Mouse (Mus musculus) heart, adult 2 months (tissue): ENCODE results near the gene Ccdc36. TPM values are rescaled to one million over a fixed set of nuclear protein-coding genes. Genes with fewer than 3 reads are reported as not detected.

Experiments
- DNase-seq, 2 experiments: peaks; one replicate each; pipeline ENCODE4 v3.0.0; 2021
- H3K27ac ChIP-seq: fragments of 200-600 bp; 2 replicates; pipeline ENCODE4 v1.8.1; 2022
- H3K27me3 ChIP-seq: fragments of 200-500 bp; 2 replicates; pipeline ENCODE4 v1.6.1; 2012; ENCODE audit warnings: mild to moderate bottlenecking, low read length, inconsistent platforms, mixed read lengths; ENCODE audit not compliant: control insufficient read depth, insufficient read depth
- H3K36me3 ChIP-seq: fragments of 200-500 bp; 2 replicates; pipeline ENCODE4 v1.6.1; 2012; ENCODE audit warnings: low read length, inconsistent platforms; ENCODE audit not compliant: control insufficient read depth, insufficient read depth
- H3K4me1 ChIP-seq: fragments of 200-500 bp; 2 replicates; pipeline ENCODE4 v1.6.1; 2011; ENCODE audit warnings: low read length; ENCODE audit not compliant: control insufficient read depth, insufficient read depth
- H3K4me3 ChIP-seq: fragments of 200-600 bp; 2 replicates; pipeline ENCODE4 v1.8.1; 2022
- H3K79me2 ChIP-seq: fragments of 200-500 bp; replicated peaks from 2 replicates; pipeline ENCODE4 v1.6.1; 2012; ENCODE audit warnings: mild to moderate bottlenecking, inconsistent platforms, low read length, moderate library complexity, mixed read lengths; ENCODE audit not compliant: control insufficient read depth, insufficient read depth
- H3K9ac ChIP-seq: fragments of 200-500 bp; 2 replicates; pipeline ENCODE4 v1.6.1; 2012; ENCODE audit warnings: low read depth, mild to moderate bottlenecking, control low read depth, inconsistent platforms, low read length, mixed read lengths
- CTCF ChIP-seq: fragments of 200-600 bp; IDR thresholded peaks from 2 replicates; pipeline ENCODE4 v1.8.1; 2022; ENCODE audit warnings: antibody characterized with exemption, mild to moderate bottlenecking, moderate library complexity
- EP300 ChIP-seq: fragments of 200-500 bp; IDR thresholded peaks from 2 replicates; pipeline ENCODE4 v1.6.1; 2011; ENCODE audit warnings: low read depth, low read length, control low read depth; ENCODE audit not compliant: insufficient read depth
- POLR2A ChIP-seq: fragments of 200-500 bp; IDR thresholded peaks from 2 replicates; pipeline ENCODE4 v1.6.1; 2011; ENCODE audit warnings: mild to moderate bottlenecking, low read depth, low read length, control low read depth; ENCODE audit not compliant: insufficient read depth
- WGBS: fragments of 180-500 bp; shearing (Covaris S2); methylation state at CpG from one replicate; pipeline ENCODE4 v1.1.7; 2018; 5-methylcytosine and 5-hydroxymethylcytosine counted together
- intact Hi-C: fragments of 180-260 bp; cut with DNase I; formaldehyde crosslinking; loops from one replicate; pipeline ENCODE4 v1.15.1; 2025
- polyA plus RNA-seq: library from polyadenylated mRNA; depleted of rRNA; stranded (reverse); fragments of >200 nt; gene quantifications from 2 replicates; pipeline ENCODE4 v1.2.3, GENCODE M21; 2012
- total RNA-seq, 2 experiments: library from RNA; stranded (reverse); gene quantifications; 2 replicates each; pipeline ENCODE4 v1.2.3; 2021

Ccdc36 gene
- total and polyA plus RNA-seq, 3 experiments = not detected

GRCm38 (mm10) chr9:108395427-108395826, 32.9 kb downstream of the Ccdc36 start:
- H3K79me2 ChIP-seq = no peaks in the 10 kb centered on the region
- no peak overlapping the region for H3K27ac ChIP-seq
- no peak for DNase-seq
- no peaks in the 10 kb centered on the region for H3K4me1 ChIP-seq
- H3K9ac ChIP-seq = no peak overlapping the region
- intact Hi-C loops = no loop called here
- 89% methylated on average over 1 of the region's 1 CpGs for WGBS
- H3K36me3 ChIP-seq = no peaks in the 10 kb centered on the region
- no peak overlapping the region for H3K4me3 ChIP-seq
- TF ChIP-seq EP300 (no peak), CTCF (no peak), POLR2A (no peak)
- H3K27me3 ChIP-seq = no peaks in the 10 kb centered on the region

- no peaks in the 10 kb centered on the region for H3K79me2 ChIP-seq
- no peaks in the 10 kb centered on the region for H3K4me1 ChIP-seq
- H3K36me3 ChIP-seq = no peaks in the 10 kb centered on the region
- no peak overlapping the region for H3K27ac ChIP-seq
- H3K4me3 ChIP-seq = no peak overlapping the region
- WGBS = 96% methylated on average over 6 of the region's 6 CpGs
- intact Hi-C loops = no loop called here
- H3K9ac ChIP-seq = no peak overlapping the region
- no peak for TF ChIP-seq EP300
- TF ChIP-seq POLR2A = no peak
- no peak for TF ChIP-seq CTCF
- H3K27me3 ChIP-seq = no peaks in the 10 kb centered on the region
- DNase-seq = no peak
Measured at GRCm38 (mm10) chr9:108394191-108394590, 34.1 kb downstream of the Ccdc36 start.

DNA sequence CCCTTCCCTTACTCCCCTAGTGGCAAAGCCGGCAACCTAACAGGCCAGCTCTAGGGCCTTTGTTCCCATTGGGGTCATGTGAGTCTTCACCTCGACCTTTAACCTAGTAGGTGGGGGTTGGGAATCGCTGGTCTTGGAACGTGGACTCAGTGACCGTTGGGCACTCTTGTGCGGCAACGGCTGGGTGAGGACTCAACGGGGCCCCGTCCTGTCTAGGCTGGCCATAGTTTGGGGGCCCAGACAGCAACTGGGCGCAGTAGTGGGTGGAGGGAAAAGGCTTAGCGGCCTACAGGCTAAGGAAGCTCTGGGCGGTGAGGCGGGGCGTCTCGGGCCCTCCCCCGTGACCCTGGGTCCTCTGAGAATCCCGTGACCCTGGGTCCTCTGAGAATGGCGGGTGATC, 35.6 kb downstream of the Ccdc36 start, which contains the start of gene 1700102P08Rik:
1700102P08Rik (plus strand) TSS at position 130 of the 400 bp plus-strand sequence.
- WGBS = 78% methylated on average over 18 of the region's 18 CpGs
- intact Hi-C loops = no loop called here
- Histone ChIP-seq H3K79me2 (no peaks in the 10 kb centered on the region), H3K4me1 (no peaks in the 10 kb centered on the region), H3K9ac (no peak within 1 kb of the TSS), H3K27ac (no peak within 1 kb of the TSS), H3K36me3 (no peaks in the 10 kb centered on the region), H3K4me3 (no peak within 1 kb of the TSS), H3K27me3 (no peaks in the 10 kb centered on the region)
- DNase-seq = no peak
- no peak for TF ChIP-seq POLR2A
- no peak for TF ChIP-seq CTCF
- TF ChIP-seq EP300 = no peak

DNA sequence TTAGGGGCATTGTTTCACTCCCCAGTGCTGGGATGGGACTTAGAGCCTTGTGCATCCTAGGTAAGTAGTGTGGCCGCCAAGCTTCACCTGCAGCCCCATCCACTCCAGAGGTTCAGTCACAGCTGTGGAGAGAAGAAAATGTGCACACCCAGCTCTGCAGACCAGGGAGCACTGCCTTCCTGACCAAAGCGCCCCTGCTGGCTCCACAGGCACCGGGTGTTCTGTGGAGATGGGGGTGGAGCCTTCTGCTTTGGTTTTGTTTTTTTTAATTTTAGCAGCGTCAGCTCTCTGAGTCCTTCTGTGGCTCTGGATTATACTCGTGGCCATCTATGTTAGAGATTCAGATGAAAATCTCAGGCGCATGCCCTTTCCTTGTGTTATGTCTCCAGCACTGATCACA, 39.1 kb downstream of the Ccdc36 start:
- no peaks in the 10 kb centered on the region for H3K4me1 ChIP-seq
- H3K36me3 ChIP-seq = no peaks in the 10 kb centered on the region
- TF ChIP-seq POLR2A (no peak), CTCF (no peak), EP300 (no peak)
- no peak overlapping the region for H3K4me3 ChIP-seq
- 62% methylated on average over 6 of the region's 6 CpGs for WGBS
- H3K27me3 ChIP-seq = no peaks in the 10 kb centered on the region
- H3K79me2 ChIP-seq = no peaks in the 10 kb centered on the region
- intact Hi-C loops = no loop called here
- H3K9ac ChIP-seq = no peak overlapping the region
- DNase-seq = no peak
- no peak overlapping the region for H3K27ac ChIP-seq

DNA sequence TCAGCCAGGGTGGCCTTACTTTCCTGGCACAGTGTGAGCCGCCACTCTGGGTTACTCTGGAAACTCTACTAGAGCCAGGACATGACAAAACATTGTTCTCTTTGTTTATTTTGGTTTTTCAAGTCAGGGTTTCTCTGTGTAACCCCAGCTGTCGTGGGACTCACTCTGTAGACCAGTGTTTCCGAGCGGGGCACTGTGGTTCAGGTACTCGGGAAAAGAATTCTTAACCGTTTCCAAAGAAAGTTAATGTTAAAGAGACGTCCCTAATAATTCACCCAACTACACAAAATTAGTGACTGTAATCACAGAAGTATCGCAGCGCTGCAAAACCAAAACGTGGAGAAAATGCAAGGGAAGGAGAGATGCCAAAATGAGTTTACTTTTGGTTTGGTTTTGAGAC, 39.7 kb downstream of the Ccdc36 start:
- Histone ChIP-seq H3K36me3 (no peaks in the 10 kb centered on the region), H3K27ac (no peak overlapping the region), H3K27me3 (no peaks in the 10 kb centered on the region), H3K9ac (no peak overlapping the region), H3K4me3 (no peak overlapping the region), H3K79me2 (no peaks in the 10 kb centered on the region), H3K4me1 (no peaks in the 10 kb centered on the region)
- intact Hi-C loops = no loop called here
- TF ChIP-seq CTCF = no peak
- no peak for TF ChIP-seq POLR2A
- TF ChIP-seq EP300 = no peak
- no peak for DNase-seq
- WGBS = 90% methylated on average over 10 of the region's 10 CpGs

DNA sequence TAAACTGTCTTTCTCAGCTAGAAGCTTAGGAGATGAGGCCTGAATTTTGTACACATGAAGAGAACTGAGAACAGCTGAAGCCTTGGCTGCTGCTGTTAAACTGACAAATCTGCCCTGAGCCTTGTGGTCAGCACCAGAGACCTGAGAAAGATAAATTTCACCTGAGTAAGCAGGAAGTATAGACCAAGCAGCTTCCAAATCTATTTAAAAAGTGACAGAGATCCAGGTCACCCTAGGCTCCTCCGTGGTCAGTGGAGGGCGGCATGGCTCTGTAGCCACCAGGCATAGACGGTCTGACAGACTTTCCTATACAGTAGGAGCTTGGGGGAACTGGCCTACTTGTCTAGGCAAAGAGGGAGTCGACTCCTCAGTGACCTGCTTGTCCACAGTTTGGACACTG, 41.5 kb downstream of the Ccdc36 start:
- no peak for DNase-seq
- 79% methylated on average over 4 of the region's 4 CpGs for WGBS
- no peak overlapping the region for H3K4me3 ChIP-seq
- H3K9ac ChIP-seq = no peak overlapping the region
- no peak overlapping the region for H3K27ac ChIP-seq
- H3K27me3 ChIP-seq = no peaks in the 10 kb centered on the region
- peaks cover 2% of the 10 kb centered on the region; the same call in 1 of the 2 replicates for H3K36me3 ChIP-seq
- no peak for TF ChIP-seq CTCF
- TF ChIP-seq POLR2A = no peak
- no peak for TF ChIP-seq EP300
- H3K79me2 ChIP-seq = no peaks in the 10 kb centered on the region
- intact Hi-C loops = no loop called here
- H3K4me1 ChIP-seq = no peaks in the 10 kb centered on the region

DNA sequence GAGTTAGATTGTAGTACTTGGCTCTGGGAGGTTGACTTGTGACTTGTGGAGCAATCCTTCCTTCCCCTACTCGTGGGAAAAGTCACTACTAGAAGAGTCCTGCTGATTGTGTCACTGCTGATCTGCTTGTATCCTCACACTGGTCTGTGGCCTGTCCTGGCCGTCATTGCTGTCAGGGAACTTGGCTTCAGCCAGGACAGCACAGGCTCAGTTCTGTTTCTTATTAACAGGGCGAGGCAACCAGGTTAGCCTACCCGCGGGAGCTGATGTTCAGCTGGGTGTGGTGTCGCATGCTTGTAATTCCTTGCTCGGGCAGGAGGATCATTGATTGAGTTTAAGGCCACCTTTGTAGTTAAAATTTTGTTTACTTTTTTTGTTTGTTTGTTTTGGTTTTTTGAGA, 43.3 kb downstream of the Ccdc36 start:
- DNase-seq = no peak
- Histone ChIP-seq H3K4me1 (no peaks in the 10 kb centered on the region), H3K27me3 (no peaks in the 10 kb centered on the region), H3K27ac (no peak overlapping the region), H3K4me3 (no peak overlapping the region), H3K79me2 (no peaks in the 10 kb centered on the region), H3K9ac (no peak overlapping the region), H3K36me3 (peaks cover 2% of the 10 kb centered on the region; the same call in 1 of the 2 replicates)
- intact Hi-C loops = no loop called here
- WGBS = 86% methylated on average over 7 of the region's 7 CpGs
- TF ChIP-seq CTCF (no peak), EP300 (no peak), POLR2A (no peak)
